Mouse (Mus musculus): ENCODE results near the gene Ret.

Gene Ret

DNA sequence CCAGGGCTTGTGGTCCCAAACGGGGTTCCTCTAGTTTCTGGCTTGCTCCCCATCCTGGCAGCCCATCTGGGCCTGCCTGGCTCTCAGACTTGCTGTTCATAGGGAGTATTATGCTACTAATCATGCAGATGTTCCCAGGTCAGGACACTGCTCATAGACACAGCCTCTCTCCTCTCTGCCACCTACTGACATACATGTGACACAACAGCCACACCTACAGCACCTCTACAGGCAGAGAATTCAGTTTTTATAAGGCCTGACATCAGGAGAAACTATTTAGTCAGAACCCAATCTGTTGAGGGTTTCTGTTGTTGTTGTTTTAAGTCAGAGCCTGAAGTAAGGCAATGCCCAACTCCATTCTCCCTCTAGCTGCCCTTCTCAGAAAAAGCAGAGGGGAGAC is 85.7 kb downstream of the Ret start:
- DNase-seq (ENCODE audit: low spot score in 2 of 2): no peak
